Mouse (Mus musculus) thymus, postnatal 0 days (tissue): Measurements from ENCODE around the gene Poln. TPM values are rescaled to one million over a fixed set of nuclear protein-coding genes. Genes with fewer than 3 reads are reported as not detected.

Source experiments
- DNase-seq: peaks from one replicate; pipeline ENCODE4 v3.0.0-alpha.2; 2015; ENCODE audit warnings: low spot score
- polyA plus RNA-seq: library from polyadenylated mRNA; unstranded; fragments of >200 nt; fragmentation: Nextera tagmentation; extraction: Ambion mirVana; gene quantifications from 2 replicates; pipeline ENCODE4 v1.2.1, GENCODE M21; 2015

The Poln gene
- polyA plus RNA-seq, 1 experiment from 2014 or later, result 0.96 TPM

DNA sequence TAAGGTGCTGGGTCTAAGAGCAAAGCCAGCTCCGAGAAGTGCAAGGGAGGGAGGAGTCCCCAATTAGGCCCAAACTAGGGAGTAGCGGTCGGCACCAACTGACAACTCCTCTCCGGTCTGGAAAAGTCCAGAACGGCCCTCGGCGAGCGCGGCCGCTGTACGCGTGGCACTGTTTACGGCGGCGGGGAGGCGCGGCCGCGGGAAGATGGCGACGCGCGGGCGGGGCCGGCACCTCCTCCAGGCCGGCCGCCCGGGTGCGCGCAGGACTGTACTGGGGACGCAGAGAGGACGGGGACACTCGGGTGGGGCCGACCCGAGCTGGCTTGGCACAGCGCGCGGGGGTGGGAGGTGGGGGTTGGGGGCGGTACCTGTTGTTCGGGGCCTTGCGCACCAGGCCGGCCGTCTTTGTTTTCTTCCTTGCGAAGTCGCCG is 17.7 kb upstream of the Poln start:
- peak; percentile 41 for DNase-seq

DNA sequence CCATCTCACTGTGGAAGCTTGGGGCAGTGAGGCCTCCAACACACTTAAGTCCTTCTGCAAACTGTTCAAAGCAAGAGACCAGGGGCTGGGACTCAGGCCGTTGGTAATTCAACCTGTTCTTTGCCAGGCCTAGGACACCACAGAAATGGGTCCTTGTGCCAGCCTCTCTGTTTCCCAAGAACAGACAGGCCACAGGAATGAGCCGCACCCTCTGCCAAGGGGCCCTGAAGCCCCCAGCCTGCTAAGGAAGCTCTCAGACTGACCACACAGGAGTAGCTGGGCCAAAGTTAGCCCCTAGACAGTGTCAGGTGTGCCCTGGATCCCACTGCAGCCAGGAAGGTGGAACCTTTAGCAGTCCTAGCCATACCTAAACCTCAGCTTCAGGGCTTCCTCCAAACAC is 17.1 kb upstream of the Poln start:
- peak; percentile 13 for DNase-seq

DNA sequence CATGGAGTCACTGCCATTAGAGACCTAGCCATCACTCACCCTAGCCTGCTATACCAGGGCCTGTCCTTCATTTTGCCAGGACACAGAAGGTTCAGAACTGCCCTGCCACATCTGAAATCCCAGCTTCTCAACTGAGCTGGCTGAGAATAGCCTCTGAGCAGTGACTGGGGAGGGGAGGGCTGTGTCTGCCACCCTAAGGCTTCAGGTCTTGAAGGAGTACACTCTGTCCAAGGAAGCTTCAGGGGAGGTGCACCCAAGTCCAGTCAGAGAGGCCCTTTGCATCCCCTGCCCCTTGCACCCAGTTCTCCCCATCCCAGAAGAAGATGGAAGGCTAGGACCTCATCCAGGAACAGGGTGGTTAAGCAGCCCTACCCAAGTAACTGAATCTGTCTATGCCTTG is 16.5 kb upstream of the Poln start:
- DNase-seq, result no peak

DNA sequence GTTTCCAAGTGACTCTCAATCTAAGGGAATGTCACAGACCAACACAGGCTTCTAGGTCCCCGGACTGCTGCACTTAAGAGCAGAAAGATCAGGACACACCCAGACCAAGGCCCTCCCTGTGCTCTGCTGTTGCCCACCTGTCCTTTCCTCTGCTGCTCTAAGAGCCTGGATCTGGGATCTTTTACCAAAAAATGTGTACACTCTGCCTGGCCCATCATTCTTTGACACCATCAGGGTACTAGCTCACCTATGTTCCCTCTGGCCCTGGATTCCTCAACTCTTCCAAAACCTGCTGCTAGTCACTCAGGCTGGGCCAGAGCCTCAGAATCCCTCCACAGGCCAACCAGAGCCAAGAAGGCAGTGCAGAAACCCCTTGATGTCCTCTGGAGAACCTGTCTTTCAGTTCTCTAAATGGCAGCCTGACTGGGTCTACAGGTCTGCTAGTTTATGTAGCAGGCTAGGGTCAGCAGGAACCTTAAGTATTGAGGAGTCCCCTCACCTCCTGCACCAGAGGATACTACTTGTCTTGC is 15.9 kb upstream of the Poln start:
- DNase-seq, result no peak

DNA sequence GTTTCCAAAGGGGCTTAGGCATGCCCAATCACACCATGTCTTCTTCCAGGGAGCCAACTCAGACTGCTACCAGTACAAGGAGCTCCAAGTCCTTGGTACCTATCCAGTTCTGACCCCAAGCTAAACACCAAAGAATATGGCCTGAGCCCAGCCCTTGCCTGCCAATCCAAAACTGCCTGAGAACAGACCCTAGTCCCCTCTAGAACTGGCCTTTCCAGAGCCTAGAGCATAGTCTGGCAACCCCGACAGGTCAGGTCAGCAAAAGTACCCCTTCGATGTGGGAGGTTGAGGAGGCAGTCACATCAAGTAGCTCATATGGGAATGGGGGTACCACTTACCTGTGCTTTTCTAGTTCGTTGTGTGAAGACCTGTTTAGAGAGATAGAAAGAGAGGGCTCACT is 14.7 kb upstream of the Poln start:
- DNase-seq, result no peak

DNA sequence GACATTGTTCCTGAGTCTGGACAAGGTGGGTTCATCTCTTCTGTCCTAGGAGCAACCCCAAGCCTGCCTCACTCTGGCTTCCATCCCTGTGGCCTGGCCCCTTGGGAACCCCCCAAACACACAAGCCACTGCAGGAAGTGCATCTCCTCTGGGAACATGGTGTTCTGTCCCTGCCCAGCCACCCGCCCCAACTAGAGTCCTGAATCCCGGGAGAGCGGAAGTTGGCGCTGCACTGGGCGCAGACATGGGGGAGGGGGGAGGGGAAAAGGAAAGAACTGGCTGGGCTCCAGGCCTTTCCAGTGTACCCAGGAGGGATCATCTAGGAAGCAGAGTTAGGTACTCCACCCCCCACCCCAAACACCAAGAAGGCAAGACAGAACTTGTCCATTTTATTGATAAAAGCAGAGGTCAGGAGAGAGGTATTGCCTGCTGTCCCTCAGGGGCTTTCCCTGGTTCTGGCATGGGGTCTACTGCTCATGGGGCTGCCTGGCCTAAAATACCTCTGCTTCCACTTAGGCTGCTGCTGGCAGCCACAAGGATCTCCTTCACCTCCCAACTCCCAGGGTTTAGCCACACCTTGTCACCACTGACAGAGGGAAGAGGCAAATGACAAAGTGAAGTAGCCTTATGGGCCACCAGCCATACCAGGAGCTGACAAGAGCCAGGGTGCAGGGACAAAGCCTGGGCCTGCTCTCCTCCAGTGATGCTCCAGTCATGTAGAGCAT is 14.1 kb upstream of the Poln start:
- DNase-seq, result no peak

DNA sequence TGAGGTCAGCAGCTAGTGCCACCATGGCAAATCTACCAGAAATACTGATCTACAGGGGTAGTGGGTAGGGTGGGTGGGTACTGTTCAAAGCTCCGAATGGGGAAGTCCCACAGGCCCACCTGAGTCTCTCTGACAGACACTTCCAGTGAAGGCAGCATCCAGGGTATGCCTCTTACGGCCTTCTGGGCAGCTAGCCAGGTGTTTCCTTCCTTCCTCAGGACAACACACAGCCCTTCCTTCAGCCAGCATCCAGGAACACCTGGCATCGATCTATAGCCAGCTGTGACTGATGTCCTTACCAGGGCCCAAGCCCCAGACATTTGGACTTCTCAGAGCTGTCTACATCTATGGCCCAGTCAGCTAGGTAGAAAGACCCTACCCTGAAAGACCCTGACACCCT is 13.2 kb upstream of the Poln start:
- no peak for DNase-seq

DNA sequence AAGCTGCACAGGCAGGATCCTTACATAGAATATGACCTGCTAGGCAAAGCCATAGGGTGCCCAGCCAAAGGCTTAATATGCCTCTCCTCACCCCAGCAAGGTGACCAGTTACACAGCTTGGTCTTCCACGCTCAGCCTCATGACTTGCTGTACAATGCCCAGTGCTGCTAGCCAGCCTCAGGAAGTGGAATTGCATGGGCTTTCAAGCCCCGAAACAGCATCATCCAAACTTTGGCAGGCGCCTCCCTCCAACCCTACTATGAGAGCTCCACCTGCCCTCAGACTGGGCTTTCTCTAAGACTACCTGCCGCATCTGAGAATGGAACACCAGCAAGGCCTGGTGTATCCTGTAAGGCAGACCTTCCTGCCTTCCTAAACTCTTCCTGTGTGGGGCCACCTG is 8.6 kb upstream of the Poln start:
- no peak for DNase-seq

DNA sequence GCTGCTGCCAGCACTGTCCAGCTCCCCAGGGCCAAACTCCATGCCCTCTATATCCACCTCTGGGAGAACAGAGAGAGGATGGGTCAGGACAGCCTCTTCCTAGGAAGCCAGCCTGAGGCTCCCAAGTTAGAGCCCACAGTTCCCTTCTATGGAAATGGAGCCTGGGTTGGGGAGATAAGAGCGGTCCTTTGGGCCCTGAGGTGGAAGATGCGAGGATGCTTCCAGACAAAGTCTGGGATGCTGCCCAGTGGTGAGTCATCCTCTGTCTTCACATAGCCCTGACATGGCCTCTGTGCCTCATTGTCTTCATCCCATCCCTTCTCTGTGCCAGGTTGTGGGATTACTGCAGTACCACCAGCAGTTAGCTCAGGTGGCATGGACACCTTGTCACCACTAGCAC is 7.8 kb upstream of the Poln start:
- DNase-seq, result no peak

DNA sequence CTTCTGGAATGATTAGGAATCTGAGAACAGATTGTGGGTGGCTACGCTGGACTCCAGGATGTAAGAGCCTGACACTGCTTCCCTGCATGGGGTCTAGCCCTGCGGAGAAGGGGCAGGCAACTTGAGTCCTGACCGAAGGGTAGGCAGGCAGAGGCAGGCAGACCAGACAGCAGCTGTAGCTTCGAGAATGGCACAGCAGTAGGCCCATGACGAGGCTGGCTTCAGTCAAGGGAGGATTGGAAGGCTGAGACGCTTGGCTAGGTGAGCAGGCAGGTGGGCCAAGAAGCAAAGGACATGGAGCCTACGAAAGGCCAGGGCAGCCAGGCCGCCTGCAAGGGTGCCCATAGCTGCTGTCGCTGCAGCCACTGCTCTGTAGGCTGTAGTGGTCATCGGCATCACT is 7.4 kb upstream of the Poln start:
- no peak for DNase-seq

DNA sequence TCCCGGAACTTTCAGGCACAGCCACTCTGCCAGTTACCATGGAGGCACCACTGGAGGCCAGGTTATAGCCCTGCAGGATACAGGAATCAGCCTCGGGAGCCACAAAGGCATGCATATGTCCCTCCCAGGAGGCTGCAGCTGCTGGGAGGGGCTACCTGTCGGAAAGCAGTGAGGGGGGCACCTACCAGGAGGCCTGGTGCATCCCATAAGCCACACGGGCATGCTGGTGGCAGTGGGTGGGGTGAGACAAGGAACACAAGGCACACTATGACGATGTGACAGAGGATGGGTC is 6.1 kb upstream of the Poln start:
- DNase-seq, result no peak

DNA sequence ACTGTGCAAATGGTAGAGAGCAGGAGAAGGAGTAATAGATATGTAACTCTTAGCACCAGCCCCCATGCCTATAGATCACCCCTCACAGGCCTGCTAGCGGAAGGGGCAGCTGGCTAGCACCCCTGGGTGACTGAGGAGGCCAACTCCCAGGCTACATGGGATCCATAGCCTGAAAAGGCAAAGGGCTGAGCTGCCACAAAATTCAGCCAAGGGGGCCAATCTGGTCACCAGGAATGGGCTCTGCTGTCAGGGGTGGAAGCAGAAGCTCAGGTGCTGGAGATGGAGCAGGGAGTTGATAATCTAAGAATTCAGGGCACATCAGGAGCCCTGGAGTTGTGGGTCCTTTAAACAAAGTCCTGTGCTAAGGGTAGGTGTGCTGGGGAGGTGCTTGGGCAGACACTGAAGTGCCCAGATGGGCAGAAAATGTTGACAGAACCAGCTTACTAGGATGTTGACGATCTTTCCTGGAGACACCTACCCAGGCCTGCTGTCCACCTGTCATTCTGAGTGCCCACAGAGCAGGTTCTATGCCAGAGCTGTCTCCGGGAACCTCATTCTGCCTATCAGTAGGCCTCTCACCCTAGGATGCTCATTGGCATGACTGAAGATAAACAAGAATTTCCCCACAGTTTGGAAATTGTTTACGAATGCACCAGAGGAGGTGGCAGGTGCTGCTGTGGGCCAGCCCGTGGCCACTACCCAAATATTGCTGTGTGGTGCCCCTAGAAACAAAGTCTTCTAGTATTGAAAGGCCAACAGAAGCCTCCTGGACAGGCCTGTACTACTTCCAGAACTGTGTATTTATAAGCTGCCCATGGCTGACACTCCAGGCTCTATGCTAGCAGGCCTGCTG is 5.5 kb upstream of the Poln start:
- DNase-seq, result no peak

DNA sequence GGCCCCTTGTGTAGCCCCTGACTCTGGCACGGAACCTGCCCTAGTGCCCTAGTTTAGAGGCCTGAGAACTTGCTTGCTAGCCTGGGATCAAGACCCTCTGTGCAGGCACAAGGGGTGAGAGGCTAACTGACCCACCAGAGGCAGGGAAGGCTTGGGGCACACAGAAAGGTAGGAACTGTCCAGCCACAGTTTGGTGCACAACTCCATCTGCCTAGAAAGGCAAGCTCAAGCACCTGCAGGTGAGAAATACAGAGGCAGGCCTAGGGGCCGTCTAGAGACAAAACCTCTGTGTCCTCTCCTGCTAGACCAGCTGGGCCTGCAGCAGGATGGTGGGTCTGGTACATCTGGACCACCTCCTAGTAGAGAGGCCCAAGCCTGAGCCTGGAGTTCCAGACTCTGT is 4.8 kb upstream of the Poln start:
- no peak for DNase-seq

DNA sequence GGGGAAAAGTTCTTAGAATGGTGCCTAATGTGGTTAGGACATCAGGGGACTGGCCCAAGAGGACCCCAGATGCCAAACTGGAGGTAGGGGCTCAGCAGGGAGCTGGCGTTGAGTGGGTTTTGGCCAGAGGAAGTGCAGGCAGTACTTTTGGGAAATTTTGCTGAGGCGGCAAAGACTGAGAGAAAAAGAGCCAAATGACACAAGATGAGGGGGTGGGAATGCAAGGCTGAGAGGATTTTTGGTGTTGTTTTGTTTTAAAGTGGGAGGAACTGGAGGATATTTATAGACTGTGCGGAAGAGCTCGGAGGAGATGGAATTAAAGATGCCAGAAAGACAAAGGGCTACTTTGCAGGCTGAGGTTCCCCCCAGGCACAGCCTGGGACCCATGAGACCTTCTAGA is 1.5 kb upstream of the Poln start:
- no peak for DNase-seq

DNA sequence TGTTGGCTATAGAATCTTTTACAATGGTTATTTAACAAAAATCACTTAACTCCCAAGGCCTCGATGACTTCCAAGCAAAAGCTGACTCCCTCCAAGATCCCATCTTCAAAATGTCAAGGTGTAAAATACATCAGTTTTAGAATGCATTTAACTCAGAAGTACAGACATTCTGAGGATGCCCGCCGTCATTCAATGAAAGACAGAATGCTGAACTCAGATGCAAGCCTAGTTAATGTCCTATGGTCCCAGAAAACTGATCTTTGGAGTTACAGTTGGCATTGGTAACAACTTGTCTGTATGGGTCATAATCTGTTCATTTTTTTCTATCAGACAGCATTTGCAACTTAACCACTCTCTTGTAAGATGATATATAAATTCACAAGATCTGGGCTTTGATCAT is 706 bp upstream of the Poln start:
- DNase-seq, result no peak

DNA sequence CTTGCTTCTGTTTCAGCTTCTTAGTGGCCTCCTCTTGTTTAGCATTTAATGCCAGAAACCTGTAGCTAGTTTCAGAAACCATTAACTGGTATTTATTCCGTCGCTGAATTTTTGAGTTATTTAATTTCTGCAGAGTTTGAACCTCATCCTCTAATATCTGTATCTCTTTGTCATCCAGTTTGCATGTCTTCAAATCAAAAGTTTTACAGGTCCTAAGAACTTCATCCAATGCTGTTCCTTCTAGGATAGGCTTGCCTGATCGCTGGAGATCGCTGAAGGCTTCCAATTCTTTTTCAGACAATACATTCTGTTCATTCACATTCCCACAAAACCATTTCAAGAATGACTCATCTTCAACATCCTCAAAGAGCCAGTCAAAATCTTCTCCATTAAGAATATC is 1.4 kb downstream of the Poln start:
- no peak for DNase-seq

DNA sequence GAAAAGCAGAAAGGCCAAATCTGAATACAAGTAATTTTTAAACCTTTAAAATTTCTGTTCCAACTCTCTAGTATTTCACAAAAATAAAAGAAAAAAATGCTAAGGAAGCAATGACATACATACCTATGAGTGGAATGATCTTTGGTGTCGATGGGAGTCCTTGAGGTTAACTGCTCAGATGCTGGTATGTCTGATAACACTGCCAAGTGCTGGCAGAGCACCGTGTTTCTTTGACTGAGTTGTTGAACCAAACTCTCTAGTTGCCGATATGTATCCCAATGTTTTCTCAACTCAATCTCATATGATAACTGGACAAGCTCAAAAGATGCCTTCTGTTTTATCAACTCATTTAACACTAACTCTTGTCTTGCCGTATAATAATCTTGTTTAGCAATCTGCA is 3.5 kb downstream of the Poln start:
- DNase-seq, result no peak

DNA sequence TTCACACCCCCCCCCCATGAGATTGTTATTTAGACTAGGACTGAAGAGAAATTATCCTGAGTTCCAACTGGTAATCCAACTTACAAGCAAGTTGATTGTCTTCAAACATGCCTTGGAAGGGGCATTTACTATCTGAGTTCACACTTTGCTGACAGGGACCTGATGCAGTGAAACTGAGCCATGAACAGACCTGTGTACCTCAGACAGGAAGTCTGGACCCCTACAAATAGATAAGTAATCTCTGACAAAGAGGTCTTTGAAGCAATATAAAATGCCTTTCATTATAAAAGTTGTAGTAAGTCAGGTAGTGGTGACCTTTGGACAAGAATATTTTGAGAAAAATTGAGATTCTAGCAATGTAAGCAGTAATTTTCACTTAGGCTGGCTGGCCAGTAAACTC is 20.8 kb downstream of the Poln start:
- no peak for DNase-seq

DNA sequence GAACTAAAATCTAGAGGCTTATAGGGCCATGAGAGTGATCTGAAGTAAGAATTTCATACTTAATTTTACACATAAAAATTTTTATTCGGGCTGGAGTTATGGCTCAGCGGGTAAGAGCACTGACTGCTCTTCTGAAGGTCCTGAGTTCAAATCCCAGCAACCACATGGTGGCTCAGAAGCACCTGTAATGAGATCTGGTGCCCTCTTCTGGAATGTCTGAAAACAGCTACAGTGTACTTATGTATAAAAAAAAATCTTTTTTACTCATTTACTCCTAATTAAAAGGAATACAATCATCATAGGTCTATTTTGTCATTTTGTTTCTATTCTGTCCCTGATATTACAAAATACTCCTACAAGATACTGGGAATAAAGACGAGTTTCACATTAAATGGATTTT is 21.7 kb downstream of the Poln start:
- no peak for DNase-seq

DNA sequence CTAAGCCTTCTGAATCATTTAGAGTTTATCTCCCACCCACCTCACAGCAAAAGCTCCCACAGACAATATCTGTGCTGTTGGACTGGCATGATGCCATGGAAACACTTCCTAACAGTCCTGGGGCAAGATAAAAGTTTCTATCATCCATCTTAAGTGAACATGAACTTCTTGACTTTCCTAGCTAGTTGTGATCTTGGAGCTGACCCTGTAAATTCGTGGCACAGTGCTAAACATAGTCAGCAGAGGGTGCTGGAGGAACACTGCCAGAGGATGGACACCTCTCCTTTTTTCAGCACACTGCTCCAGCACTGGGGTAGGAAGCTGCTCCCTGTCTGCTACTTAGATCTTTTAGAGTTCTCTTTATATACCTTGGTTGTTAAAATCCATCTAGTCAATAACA is 29.5 kb downstream of the Poln start:
- peak; percentile 69 for DNase-seq

DNA sequence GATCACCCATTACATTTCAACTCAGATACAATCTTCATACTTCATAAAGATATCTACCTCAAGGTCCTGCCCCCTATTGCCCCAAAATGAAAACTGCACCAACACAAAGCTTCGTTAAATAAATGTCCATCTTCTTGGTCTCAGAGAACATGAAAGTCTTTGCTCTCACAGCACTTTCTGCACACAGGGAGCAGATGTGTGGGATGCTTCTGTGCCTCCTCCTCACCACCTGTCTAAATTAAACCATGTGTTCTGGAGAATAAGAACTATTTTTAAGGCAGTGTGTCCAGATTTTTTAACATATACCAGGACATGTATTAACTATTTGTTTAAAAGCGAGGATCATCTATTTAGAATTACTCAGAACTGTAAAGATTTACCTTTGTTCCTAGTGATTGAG is 36.5 kb downstream of the Poln start:
- no peak for DNase-seq

DNA sequence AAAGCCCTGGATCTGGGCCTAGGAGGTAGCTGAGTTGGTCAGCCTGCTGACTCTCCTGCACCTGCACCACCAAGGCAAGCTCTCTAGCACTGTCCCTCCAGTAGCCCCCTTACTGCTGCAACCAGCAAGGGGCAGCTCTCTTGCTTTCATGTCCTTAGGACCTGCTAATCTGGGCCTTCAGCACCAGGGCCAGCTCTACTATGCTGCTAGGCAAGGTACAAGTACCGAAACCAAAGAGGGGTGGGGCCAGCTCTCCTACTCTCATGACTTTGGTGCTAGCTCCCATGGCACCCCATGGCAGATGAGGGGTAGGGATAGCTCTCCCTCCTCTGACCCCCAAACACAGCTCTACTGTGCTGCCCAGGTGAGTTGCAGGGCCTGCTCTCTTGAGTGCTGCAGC is 45.1 kb downstream of the Poln start:
- DNase-seq, result no peak
